Mouse (Mus musculus): ENCODE measurements around the gene Rel. TPM values are rescaled to one million over a fixed set of nuclear protein-coding genes. Genes with fewer than 3 reads are reported as not detected.

Rel gene
- total and polyA plus RNA-seq, 2 experiments from 2014 or later: 2.2 to 4.1 TPM

DNA sequence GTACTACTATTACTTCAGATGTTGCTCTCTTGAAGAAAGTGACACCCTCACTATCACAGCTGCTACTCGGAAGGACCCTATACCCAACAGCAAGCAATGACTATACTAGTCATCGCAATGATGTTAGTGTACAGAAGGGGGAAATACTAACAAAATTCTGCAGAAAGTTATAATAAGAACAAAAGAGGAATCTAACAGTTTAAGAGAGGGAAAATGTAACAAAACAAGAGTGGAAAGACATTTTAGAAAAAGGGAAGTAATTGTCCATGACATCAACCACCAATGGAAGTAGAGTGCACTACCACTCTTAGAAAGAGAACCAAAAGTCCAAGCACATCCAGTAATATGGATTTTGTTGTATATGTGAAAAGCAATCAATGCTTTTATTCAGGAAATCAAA lies 8.1 kb downstream of the Rel start:
- 93% methylated on average over 2 of the region's 2 CpGs for WGBS

GRCm38 (mm10) chr11:23758218-23758617 lies 12.6 kb downstream of the Rel start:
- H3K4me3 ChIP-seq (ENCODE audit: low read depth, low read length): no peak overlapping the region
- H3K27ac ChIP-seq (ENCODE audit: low read depth): no peak overlapping the region
- H3K4me2 ChIP-seq (ENCODE audit: low read depth, low read length): no peak overlapping the region
- no peak for DNase-seq (ENCODE audit: low spot score)
- no peaks in the 10 kb centered on the region for H3K4me1 ChIP-seq (ENCODE audit: control insufficient read depth, insufficient read depth)
- H3K9me3 ChIP-seq (replicated peaks; ENCODE audit: control insufficient read depth, low read length): no peaks in the 10 kb centered on the region
- H3K9ac ChIP-seq (replicated peaks; ENCODE audit: low read depth, low read length): no peak overlapping the region
- TF ChIP-seq CTCF (IDR thresholded peaks at IDR 0.05; ENCODE audit: low read depth) (no peak), EP300 (IDR thresholded peaks at IDR 0.05; ENCODE audit: low read depth) (no peak)
- 81% methylated on average over 2 of the region's 2 CpGs for WGBS
- ATAC-seq (ENCODE audit: insufficient read depth, low read depth): no peak
- peaks cover 12% of the 10 kb centered on the region for H3K36me3 ChIP-seq (replicated peaks; ENCODE audit: control insufficient read depth, insufficient read depth, low read length)
- no peaks in the 10 kb centered on the region for H3K27me3 ChIP-seq (ENCODE audit: control insufficient read depth, insufficient read depth, low read length)

More for the DNA sequence above, 8.1 kb downstream of the Rel start:
- no peak overlapping the region for H3K9ac ChIP-seq (replicated peaks; ENCODE audit: low read depth, low read length)
- H3K4me1 ChIP-seq (ENCODE audit: control insufficient read depth, insufficient read depth): no peaks in the 10 kb centered on the region
- no peak for ATAC-seq (ENCODE audit: insufficient read depth, low read depth)
- H3K9me3 ChIP-seq (replicated peaks; ENCODE audit: control insufficient read depth, low read length): no peaks in the 10 kb centered on the region
- H3K4me3 ChIP-seq (ENCODE audit: low read depth, low read length): no peak overlapping the region
- no peak for TF ChIP-seq EP300 (IDR thresholded peaks at IDR 0.05; ENCODE audit: low read depth)
- TF ChIP-seq CTCF (IDR thresholded peaks at IDR 0.05; ENCODE audit: low read depth): no peak
- no peaks in the 10 kb centered on the region for H3K27me3 ChIP-seq (ENCODE audit: control insufficient read depth, insufficient read depth, low read length)
- no peak overlapping the region for H3K27ac ChIP-seq (ENCODE audit: low read depth)
- no peak for DNase-seq (ENCODE audit: low spot score)
- H3K36me3 ChIP-seq (replicated peaks; ENCODE audit: control insufficient read depth, insufficient read depth, low read length): no peaks in the 10 kb centered on the region
- no peak overlapping the region for H3K4me2 ChIP-seq (ENCODE audit: low read depth, low read length)

DNA sequence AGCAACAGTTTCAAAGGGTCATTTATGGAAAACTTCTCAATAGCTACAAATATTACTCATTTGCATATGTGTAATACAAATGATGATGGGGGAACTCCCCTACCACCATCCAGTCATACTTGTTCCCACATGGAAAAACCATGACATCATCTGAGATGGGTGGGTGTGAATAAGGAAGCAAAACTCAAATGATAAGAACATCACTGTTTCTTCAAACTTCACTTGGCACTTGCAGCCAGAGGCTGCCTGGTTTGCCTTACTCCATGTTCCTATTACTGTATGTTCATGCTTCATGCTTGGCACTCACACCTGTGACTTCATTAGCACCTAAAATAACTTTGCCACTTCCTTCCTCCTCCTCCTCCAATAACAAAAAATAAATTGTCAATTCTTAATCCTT lies 16.4 kb downstream of the Rel start:
- Histone ChIP-seq H3K9me3 (replicated peaks; ENCODE audit: control insufficient read depth, low read length) (no peaks in the 10 kb centered on the region), H3K4me1 (ENCODE audit: control insufficient read depth, insufficient read depth) (no peaks in the 10 kb centered on the region), H3K4me3 (ENCODE audit: low read depth, low read length) (no peak overlapping the region), H3K9ac (replicated peaks; ENCODE audit: low read depth, low read length) (no peak overlapping the region), H3K36me3 (replicated peaks; ENCODE audit: control insufficient read depth, insufficient read depth, low read length) (peaks cover 16% of the 10 kb centered on the region), H3K4me2 (ENCODE audit: low read depth, low read length) (no peak overlapping the region), H3K27ac (ENCODE audit: low read depth) (no peak overlapping the region), H3K27me3 (ENCODE audit: control insufficient read depth, insufficient read depth, low read length) (no peaks in the 10 kb centered on the region)
- TF ChIP-seq CTCF (IDR thresholded peaks at IDR 0.05; ENCODE audit: low read depth) (no peak), EP300 (IDR thresholded peaks at IDR 0.05; ENCODE audit: low read depth) (no peak)
- ATAC-seq (ENCODE audit: insufficient read depth, low read depth) (no peak), DNase-seq (ENCODE audit: low spot score) (no peak)

DNA sequence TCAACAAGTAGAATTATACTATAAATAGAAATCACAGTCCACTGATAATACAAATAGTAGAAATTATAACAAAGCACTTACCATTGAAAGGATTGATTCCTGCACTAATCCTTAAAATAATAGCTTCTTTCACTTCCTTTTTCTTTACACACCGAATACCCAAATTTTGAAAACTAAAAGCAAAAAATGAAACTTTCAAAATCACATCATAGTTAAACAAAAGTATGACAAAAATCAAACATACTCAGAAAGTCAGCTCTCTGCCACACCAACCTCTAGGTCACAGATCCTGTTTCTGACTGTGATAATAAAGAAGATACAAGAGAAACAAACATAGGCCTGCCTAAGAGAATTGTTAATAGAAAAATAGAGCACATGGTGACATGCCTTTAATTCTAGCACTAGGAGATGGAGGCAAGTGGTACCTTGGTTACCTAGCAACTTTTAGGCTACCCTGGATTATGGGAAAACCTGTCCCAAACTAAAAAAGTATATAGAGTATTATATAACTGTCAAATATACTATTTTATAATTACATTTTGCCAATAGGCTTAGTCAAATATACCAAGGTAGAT lies 17.5 kb downstream of the Rel start:
- 87% methylated on average over 1 of the region's 1 CpGs for WGBS
- H3K9ac ChIP-seq (replicated peaks; ENCODE audit: low read depth, low read length): no peak overlapping the region
- H3K4me1 ChIP-seq (ENCODE audit: control insufficient read depth, insufficient read depth): no peaks in the 10 kb centered on the region
- no peak overlapping the region for H3K4me2 ChIP-seq (ENCODE audit: low read depth, low read length)
- TF ChIP-seq EP300 (IDR thresholded peaks at IDR 0.05; ENCODE audit: low read depth) (no peak), CTCF (IDR thresholded peaks at IDR 0.05; ENCODE audit: low read depth) (no peak)
- no peak for ATAC-seq (ENCODE audit: insufficient read depth, low read depth)
- no peak overlapping the region for H3K4me3 ChIP-seq (ENCODE audit: low read depth, low read length)
- no peak for DNase-seq (ENCODE audit: low spot score)
- no peaks in the 10 kb centered on the region for H3K27me3 ChIP-seq (ENCODE audit: control insufficient read depth, insufficient read depth, low read length)
- H3K9me3 ChIP-seq (replicated peaks; ENCODE audit: control insufficient read depth, low read length): no peaks in the 10 kb centered on the region
- no peak overlapping the region for H3K27ac ChIP-seq (ENCODE audit: low read depth)
- peaks cover 16% of the 10 kb centered on the region for H3K36me3 ChIP-seq (replicated peaks; ENCODE audit: control insufficient read depth, insufficient read depth, low read length)

- Histone ChIP-seq H3K9me3 (replicated peaks; ENCODE audit: control insufficient read depth, low read length) (no peaks in the 10 kb centered on the region), H3K9ac (replicated peaks; ENCODE audit: low read depth, low read length) (no peak overlapping the region), H3K36me3 (replicated peaks; ENCODE audit: control insufficient read depth, insufficient read depth, low read length) (peaks cover 21% of the 10 kb centered on the region), H3K27ac (ENCODE audit: low read depth) (no peak overlapping the region), H3K4me2 (ENCODE audit: low read depth, low read length) (no peak overlapping the region), H3K4me1 (ENCODE audit: control insufficient read depth, insufficient read depth) (no peaks in the 10 kb centered on the region), H3K27me3 (ENCODE audit: control insufficient read depth, insufficient read depth, low read length) (no peaks in the 10 kb centered on the region), H3K4me3 (ENCODE audit: low read depth, low read length) (no peak overlapping the region)
- no peak for DNase-seq (ENCODE audit: low spot score)
- ATAC-seq (ENCODE audit: insufficient read depth, low read depth): no peak
- 78% methylated on average over 4 of the region's 4 CpGs for WGBS
- no peak for TF ChIP-seq EP300 (IDR thresholded peaks at IDR 0.05; ENCODE audit: low read depth)
- no peak for TF ChIP-seq CTCF (IDR thresholded peaks at IDR 0.05; ENCODE audit: low read depth)
These were observed 24.7 kb downstream of the Rel start for GRCm38 (mm10) chr11:23746102-23746501.

GRCm38 (mm10) chr11:23744352-23744751 lies 26.4 kb downstream of the Rel start:
- Histone ChIP-seq H3K27ac (ENCODE audit: low read depth) (no peak overlapping the region), H3K9ac (replicated peaks; ENCODE audit: low read depth, low read length) (no peak overlapping the region), H3K4me3 (ENCODE audit: low read depth, low read length) (no peak overlapping the region), H3K36me3 (replicated peaks; ENCODE audit: control insufficient read depth, insufficient read depth, low read length) (peaks cover 29% of the 10 kb centered on the region), H3K9me3 (replicated peaks; ENCODE audit: control insufficient read depth, low read length) (no peaks in the 10 kb centered on the region), H3K4me2 (ENCODE audit: low read depth, low read length) (no peak overlapping the region), H3K4me1 (ENCODE audit: control insufficient read depth, insufficient read depth) (no peaks in the 10 kb centered on the region), H3K27me3 (ENCODE audit: control insufficient read depth, insufficient read depth, low read length) (no peaks in the 10 kb centered on the region)
- DNase-seq (ENCODE audit: low spot score) (no peak), ATAC-seq (ENCODE audit: insufficient read depth, low read depth) (no peak)
- TF ChIP-seq CTCF (IDR thresholded peaks at IDR 0.05; ENCODE audit: low read depth) (no peak), EP300 (IDR thresholded peaks at IDR 0.05; ENCODE audit: low read depth) (no peak)
- 49% methylated on average over 3 of the region's 3 CpGs for WGBS
